Mouse (Mus musculus) megakaryocyte, embryonic 14.5 days (primary cell): ENCODE data around the gene Chchd1.

Experiments used
- FLI1 ChIP-seq: IDR thresholded peaks from 2 replicates; pipeline ENCODE4 v1.6.1; 2012; ENCODE audit warnings: low read length, inconsistent platforms, mixed read lengths
- GATA1 ChIP-seq: IDR thresholded peaks from 3 replicates; pipeline ENCODE4 v1.6.1; 2012; ENCODE audit warnings: mixed read lengths, low read length, inconsistent platforms, borderline replicate concordance

- TF ChIP-seq GATA1 = no peak
- TF ChIP-seq FLI1 = no peak
These were observed 41.0 kb upstream of the Chchd1 start for GRCm38 (mm10) chr14:20661661-20662331.
